Mouse (Mus musculus): ENCODE results near the gene Slc5a11.

DNA sequence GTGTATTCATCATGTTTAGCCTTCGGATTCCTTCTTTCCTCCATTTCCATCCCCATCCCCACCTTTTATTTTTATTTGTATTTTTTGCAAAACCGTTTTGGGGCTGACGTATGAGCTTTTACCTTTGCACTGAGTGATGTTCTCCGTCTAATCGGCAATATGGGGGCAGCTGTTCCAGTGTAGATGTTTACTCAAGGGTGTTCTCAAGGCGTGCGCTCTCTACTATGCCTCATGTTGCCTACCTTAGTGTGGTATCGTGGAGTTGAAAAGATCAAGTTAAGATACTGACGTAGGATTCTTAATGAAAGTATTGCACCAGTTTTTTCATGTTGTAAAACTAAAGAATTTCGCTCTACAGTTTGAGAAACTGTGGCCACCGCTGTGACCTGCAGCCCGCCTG lies 21.4 kb upstream of the Slc5a11 start:
- no peak for TF ChIP-seq CTCF (IDR thresholded peaks at IDR 0.05; ENCODE audit: low read depth)
- no peak for TF ChIP-seq EP300 (IDR thresholded peaks at IDR 0.05; ENCODE audit: low read depth)

Data from liver, embryonic 14.5 days (tissue).